Mouse (Mus musculus) layer of hippocampus, adult 9-10 months (tissue): Measurements from ENCODE around the gene Fgf5.

Source experiments
- DNase-seq: peaks from one replicate; pipeline ENCODE4 v3.0.0; 2022; ENCODE audit warnings: low spot score

Fgf5 gene

DNA sequence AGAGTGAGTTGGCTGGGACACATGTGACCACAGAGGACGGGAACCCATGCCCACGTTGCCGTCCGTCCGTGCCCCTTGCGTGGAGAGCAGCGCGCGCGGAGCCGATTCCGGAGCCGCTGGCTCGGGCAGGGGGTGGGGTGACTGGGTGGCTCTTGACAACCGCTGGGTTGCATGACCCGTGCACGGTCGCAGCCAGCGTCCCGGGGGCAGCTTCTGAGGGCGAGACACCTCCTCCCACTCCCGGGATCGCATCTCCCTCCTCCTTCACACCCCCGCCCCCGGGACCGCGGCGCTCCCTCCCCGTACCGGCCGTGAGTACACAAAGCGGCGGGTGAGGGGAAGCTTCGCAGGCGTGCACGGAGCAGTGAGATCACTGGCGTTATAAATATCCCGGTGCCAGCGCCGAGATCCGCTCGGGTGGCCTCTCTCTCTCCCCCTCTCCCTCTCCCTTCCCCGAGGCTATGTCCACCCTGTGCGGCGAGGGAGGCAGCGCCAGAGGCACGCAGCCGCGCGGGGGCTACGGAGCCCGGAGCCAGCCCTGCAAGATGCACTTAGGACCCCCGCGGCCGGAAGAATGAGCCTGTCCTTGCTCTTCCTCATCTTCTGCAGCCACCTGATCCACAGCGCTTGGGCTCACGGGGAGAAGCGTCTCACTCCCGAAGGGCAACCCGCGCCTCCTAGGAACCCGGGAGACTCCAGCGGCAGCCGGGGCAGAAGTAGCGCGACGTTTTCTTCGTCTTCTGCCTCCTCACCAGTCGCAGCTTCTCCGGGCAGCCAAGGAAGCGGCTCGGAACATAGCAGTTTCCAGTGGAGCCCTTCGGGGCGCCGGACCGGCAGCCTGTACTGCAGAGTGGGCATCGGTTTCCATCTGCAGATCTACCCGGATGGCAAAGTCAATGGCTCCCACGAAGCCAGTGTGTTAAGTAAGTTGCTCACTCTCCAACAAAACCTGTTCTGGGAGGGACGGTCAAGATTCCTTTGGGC, at the start of gene Fgf5:
Gene Fgf5 (plus strand): TSS at position 347 of the 984 bp plus-strand sequence.
- no peak for DNase-seq

DNA sequence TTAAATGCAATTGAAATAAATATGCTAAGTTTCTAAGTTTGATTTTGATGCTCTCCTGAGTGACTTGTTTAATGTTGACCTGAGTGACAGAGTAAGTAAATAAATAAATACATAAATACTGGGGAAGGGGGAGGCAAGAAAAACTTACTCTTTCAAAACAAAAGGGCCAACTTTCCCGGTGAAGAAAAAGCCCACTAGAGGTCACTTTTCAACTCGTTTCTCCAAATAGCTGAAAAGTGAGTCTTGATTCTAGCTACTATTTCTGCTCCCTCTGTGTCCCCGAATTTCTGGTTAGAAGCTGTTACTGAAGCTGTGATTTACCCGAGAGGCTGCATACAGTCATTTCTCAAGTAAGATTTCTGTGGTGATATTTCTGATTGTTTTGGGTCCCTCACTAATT, 41.5 kb upstream of the Fgf5 start:
- no peak for DNase-seq

DNA sequence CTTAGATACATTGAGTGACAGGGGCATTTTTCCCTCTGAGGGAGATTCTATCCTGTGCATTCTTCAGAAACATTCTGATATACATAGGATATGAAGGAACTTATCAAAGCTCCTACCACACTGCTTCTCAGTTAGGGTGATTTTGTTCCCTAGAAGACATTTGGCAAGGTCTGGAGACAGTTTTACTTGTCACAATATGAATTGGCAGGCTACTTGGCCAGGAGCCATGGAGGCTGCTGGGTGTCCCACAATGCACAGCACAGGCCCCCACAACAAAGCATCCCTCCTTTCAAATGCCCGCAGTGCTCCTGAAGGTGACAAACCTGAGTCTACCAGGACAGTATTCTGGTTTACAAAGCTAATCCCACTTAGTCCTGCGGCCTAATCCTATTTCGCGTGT, 32.0 kb upstream of the Fgf5 start:
- DNase-seq = no peak

DNA sequence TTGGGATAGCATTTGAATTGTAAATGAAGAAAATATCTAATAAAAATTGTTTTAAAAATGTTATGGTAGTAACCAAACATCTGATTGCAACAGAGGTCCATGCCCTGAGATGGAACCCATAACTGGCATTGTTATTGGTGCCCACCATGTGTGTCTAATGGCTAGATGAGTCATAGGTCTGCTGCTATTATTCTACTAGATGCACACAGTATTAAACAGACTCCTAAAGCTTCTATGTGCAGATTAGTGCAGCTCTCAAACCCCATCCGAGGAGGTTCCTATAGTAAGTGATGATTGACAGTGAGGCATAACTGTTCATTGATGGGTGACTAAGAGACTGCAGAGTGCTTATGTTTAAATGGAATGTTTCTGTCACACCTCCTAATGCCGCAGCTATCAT, 27.3 kb upstream of the Fgf5 start:
- no peak for DNase-seq

DNA sequence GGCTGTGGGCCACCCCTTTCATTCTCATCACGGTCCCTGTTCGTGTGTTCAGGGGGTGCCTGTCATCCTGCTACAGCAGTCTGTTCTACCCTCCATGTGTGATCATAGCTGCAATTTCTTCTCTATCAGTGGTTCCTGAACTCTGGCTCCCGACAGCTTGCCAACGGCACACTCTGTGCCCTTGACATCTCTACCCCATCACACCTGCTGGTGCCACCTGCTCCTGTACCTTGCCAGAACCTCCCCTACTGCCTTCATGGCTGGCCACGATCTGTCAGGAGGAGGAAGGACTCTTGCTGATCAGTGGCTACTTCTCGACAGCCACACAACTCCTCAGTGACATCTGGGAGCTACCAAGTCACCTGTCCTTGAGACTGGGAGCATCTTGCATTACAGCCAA, 24.5 kb upstream of the Fgf5 start:
- no peak for DNase-seq

DNA sequence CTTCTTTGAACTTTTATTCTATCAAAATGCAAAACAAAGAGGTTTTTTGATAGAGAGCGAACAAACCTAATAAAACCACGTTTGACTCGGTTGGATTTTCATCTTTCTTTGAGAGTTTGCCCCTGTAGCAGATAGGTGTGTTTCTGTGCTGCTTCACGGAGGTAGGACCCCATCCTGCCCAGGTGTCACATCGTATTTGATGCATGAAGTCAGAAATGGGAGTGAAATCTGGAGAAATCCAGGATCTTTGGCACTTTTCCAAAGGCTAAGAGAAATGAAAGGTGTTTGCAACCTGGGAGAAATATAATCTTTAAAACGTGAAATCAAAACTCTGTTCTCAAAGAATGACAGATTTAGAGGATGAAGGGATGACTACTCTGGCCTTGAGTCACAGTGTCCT, 15.5 kb upstream of the Fgf5 start:
- DNase-seq = no peak

DNA sequence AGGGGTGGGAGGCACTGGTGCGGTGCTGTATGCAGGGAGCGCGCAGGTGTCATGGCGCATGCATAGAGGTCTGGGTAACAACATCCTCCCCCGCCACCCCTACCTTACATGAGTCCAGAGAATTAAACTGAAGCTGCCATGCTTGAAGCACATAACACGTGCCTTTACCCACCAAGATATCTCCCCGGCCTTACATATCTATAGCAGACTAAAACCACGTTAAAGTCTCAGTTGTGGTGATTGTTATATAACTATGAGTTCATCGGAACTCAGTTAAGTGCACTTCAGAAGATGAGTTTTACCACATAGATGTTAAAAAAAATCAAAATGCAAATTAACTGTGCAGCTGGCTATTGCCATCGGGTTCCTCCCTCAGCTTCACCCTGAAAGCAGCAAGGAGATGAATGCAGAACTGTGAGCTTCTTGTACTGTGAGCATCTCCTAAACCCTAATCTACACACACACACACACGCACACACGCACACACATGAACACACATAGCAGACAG, 12.6 kb upstream of the Fgf5 start:
- no peak for DNase-seq

DNA sequence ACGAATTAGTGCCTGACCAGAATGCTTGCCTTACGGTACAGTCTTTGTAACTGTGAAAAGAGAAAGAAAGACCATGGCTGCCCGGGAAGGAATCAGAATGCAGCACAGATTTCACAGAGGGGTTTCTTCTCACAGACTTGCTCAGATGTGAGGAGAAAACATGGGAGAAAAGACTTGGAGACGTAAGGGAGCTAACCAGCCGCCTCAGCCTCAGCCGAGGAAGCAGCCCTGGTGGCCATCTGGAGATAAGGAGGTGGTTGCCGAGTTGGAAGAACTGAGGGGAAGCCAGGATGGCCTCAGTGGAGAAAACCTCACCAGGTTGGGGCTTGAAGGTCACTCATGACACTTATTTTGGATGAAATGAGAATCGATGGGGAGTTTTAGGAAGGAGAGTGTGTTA, 8.7 kb upstream of the Fgf5 start:
- DNase-seq = no peak

DNA sequence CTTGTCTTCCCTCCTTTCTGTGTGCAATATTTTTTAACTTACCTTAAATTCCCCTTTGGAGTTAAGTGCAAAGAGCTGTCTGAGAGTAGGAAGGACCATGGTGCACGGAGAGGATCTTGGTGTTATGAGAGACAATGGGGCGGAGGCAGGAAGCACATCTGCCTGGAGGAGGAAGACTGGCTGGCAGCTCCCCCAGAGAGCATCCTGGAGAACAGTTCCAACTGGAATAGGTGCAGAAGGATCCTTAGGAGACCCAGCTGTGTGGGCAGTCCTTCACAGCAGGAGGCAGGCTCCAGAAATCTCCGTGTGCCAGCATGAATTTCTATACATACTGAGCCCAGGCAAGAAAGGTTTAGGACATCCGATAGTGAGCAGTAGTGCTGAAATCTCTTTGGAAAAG, 8.0 kb upstream of the Fgf5 start:
- no peak for DNase-seq

DNA sequence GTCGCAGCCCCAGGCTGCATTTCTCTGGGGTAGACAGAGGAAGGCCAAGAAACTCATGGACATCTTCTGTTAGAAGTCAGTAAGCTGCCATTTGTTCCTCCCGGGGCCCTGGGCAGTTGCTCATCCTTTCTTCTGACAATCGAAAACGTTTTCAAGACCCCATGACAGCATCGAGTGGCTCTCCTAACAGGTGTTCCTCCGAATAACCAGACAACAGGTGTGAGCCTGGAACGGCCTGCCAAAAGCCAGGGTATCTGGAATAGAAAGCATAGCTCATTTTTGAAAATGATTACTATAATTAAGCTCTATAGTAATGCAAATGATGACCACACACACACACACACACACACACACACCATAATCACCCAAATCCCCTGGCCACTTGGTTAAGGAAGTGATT, 7.2 kb upstream of the Fgf5 start:
- no peak for DNase-seq

DNA sequence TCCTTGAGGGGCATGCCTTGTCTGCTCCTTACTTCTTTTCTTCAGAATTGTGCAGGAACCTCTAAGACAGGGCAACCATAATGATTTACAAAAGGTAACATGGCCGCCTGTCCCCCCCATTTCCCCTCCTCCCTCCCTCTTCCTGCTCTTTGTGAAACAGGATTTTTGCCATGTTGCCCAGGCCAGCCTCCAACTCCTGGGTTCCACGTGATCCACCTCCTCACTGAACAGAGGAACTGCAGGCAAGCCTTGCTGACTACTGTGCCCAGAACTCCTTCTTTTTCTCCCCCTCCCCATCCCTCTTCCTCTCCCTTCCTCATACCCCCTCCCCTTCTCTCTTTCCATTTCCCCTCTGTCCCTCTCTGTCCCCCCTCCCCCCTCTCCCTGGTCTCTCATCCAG, 6.5 kb upstream of the Fgf5 start:
- DNase-seq = no peak

DNA sequence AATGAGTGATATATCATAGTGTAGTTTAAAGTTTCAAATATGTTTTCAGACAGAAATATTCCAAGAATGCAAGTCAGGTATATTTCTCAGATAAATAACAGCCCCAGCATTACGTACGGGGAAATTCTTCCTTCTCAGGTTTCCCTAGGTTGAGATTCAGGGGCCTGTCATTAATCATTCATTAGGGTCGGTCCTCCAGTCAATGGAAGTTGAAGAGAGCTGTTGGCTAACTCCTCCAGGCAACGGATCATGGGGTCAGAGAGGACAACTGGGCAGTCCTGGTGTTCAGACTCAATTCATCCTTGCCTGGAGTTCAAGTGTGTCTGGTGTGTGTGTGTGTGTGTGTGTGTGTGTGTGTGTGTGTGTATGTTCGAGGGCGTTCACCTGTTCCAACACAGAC, 837 bp upstream of the Fgf5 start:
- DNase-seq = no peak

DNA sequence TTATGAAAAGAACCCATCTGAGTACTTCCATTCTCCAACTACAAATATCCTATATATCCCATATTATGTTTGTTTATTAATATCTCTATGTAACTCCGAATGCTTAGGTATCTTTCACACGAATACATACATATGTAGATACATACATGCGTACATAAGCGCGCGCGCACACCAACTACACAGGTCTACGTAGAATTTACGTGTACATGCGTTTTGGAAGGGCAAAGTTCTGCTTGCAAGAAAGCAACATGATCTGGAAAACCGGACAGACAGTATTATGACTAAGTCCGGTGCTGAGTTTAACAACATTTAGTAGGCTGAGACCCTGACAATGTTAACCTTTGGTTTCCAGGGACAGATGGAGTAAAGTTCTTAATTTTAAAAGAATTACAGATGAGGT, 1.2 kb downstream of the Fgf5 start:
- DNase-seq = no peak

DNA sequence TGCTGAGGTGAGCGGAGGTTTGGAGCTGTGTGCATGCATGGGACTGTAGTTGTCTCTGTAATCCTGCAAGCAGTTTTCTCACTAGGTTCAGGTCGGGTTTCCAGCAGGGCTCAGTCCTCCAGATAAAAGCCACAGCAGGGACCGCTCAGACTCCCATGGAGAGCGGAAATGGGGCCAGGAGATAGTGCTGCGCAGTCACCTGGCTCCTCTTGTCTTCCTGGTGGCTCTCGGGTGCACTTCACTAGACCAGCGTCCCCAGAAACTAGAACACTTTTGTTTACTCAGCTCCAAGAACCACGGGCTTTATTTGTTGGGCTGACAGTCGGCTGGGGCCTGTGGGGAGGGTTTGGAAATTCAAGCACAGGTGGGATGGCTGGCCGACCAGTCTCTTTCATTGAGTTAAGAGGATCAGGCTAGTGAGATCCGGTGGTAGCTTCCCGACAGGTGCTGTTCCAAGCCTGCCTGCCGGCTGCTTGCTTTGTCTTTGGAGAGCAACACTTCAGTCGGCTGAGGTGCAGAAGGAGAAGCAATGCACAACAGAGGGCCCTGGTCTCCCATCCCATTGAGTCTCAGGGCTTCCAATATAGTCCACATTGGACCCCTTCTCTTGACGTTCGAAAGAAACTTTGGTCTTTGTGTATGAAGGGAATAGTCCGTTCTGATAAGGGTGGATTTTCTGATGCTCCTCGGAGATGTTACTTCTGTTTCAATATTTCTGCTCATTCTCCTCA, 1.9 kb downstream of the Fgf5 start:
- DNase-seq = no peak

DNA sequence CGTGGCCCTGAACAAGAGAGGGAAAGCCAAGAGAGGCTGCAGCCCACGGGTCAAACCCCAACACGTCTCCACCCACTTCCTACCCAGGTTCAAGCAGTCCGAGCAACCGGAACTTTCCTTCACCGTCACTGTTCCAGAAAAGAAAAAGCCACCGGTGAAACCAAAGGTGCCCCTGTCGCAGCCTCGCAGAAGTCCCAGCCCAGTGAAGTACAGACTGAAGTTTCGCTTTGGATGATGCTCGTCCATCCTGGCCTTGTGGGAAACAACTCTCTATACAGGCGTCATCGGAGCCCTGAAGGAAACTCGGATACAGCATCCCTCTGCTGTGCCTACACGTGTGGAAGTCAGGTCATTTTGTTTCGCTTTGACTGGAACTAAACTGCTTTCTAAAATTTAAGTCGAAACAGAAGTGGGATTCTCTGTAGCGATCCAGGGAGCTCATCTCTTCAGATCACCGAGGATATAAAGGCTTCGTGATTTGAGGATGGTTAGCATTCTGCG, 21.4 kb downstream of the Fgf5 start:
- no peak for DNase-seq

DNA sequence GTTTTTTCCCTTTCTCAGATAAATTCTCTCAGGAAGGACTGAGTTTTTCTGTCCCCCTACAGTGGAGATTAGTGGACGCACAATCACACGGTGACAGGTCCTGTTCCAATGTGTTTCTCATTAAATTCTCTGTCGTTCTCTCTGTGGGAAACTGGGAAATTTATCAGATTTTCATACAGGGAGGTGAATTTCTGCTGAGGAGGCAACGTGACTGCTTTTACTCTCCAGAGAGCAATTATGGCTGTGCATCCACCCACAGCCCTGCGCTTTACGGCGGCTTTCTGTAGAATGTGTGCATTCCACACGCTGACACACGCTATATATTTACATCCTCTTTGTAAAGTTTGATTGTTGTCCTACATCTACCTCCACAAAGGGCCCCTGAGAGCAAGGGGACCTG, 28.0 kb downstream of the Fgf5 start:
- no peak for DNase-seq

DNA sequence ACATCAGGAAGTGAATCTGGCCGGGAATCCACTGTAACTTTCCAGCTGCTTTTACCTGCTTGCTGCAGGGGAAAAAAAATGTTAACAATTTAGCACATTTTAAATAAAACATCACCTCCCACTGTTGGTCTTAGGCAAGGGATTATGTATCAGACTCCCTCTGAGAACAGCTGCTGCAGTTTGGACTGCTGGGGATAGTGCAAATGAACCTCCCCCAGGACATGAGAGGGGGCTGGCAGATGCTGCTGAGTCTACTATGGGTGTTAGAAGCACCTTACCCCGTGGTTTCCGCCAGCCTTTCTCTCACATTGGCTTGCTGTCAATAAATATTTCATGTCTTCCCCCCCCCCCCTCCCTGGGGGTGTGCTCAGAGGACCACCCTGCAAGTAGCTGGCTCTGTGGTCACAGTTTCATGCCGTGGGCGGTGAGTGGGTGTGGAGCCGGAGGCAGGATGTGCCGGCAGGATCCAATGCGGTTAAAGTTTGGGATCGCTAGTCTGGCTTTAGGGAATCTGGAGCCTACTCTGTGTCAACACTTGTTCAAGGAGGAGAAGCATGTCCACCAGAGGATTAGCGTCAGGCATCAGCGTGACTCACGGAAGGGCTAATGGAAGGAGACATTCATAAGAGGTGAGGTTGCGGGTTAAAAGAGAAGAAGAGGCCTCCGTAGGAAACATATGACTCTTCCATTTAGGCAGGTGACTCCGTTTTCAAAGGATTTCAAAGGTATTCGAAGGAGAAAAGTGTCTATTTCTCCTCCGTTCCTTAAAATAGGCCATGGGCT, 29.9 kb downstream of the Fgf5 start:
- DNase-seq = no peak

DNA sequence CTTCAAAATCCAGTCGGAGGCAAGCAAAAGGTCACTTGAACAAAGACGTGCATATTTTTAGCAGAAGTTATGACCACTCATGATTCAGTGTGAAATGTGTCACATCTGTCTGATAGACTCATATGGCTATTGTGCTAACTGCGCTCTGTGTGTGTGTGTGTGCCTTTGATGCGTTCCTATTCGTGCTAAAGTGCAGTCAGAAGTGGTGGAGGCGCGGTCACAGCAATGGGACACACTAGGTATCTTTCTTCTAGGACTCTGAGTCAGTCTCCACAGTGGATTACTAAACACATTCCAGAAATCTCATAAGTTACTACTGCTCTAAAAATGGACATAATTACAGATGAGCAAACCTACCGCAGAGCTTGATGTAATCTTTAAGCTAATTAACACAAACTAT, 36.7 kb downstream of the Fgf5 start:
- DNase-seq = no peak

DNA sequence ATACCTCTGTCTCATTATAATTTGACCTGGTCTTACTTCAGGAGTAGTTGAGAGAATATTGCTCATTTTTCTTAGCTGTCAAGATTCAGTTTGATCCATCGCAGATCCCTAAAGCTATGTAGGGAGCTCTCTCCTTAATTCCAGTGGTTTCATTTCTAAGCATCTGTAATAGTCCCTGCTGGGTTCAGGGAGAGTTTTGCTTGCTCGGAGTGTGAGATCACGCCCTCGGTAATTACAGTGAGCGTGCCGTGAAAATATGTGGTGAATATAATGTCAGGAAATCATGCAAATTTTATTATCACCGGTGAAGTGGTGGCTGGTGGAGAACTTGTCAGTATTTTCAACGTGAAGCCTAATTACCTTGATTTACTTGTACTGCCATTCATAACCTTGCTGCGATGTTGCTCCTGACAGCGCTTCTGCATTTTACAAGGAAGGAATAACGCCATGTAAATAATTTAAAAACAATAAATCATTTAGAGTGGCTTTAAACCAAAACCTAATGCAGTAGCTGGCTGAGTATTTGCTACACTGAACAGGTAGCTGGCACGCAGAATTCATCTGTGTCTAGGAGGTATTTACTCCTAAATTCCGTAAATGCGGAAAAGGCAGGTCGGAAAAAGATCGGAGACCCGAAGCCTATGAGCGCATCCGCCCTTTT, 38.5 kb downstream of the Fgf5 start:
- DNase-seq = no peak

DNA sequence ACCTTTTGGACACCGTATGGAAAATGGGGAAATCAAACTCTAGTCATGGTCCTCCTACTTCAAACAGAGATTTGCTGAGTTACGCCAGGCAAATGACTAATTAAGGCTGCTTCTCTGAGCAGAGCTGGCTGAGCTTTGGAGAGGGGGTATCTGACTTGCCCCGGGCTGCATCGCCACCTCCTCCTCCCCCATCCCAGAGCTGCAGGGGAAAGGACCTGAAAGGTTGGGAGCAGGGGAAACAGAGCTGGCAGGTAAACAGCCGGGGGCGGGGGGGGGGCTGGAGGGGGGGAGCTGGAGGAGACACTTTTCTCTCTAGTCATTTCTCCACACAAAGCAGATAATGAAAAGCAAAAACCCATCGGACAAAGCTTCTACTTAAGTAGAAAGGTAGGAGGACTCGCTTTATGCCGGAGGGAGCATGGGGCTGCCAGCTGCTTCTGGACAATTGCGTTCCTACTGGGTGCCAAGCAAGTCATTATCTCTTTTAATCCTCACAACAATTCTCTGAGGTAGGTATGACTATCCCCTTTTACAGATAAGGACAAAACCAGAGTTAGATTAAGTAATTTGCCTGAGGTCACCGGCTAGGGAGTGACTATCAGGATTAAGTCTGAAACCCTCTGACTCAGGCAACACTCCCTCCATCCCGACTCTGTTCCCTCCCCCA, 39.2 kb downstream of the Fgf5 start:
- no peak for DNase-seq

DNA sequence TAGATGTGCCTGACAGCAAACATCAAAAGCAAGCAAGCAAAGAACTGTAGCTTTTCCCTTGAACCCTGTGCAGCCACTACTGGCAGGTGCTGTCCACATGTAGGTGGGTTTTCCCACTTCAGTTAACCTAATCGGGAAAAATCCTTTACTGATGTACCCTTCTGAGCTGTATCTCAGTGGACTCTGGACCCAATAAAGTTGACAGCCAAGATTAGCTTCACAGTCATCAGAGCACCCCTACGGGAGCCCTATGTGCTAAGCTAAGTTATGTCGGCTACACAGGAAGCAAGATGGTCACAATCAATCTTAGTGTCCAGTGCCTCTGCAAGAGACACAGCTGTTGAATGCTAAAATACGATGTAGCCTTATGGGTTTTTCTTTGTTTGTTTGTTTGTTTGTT, 46.1 kb downstream of the Fgf5 start:
- no peak for DNase-seq
